Mouse (Mus musculus) midbrain, embryonic 14.5 days (tissue): ENCODE measurements at regions not wholly inside any gene's neighbourhood (a gene's known extent, or its start where the extent isn't known, plus 50 kb on each side); places are given as distances from the start of the nearest gene placed in this dataset.
"Not testable (repeated sequence)": the region's sequence is repeated elsewhere in the genome, so short reads cannot be mapped to it uniquely, and the experiment has no call there.

Source experiments
- ATAC-seq: fragments of 200-750 bp; cut with Nextera tagmentation; 2 replicates; pipeline ENCODE4 v1.8.0; 2017; ENCODE audit warnings: moderate number of reproducible peaks, moderate library complexity; ENCODE audit not compliant: low FRiP score, low TSS enrichment
- DNase-seq: peaks from one replicate; pipeline ENCODE4 v3.0.0-alpha.2; 2015
- H3K27ac ChIP-seq: fragments of 300-500 bp; sonication (generic); replicated peaks from 2 replicates; pipeline ENCODE4 v1.5.1; 2014; ENCODE audit warnings: mild to moderate bottlenecking, low read depth, low read length, moderate library complexity
- H3K27me3 ChIP-seq: fragments of 300-500 bp; sonication (generic); 2 replicates; pipeline ENCODE4 v1.6.1; 2014; ENCODE audit warnings: low read length, control low read depth, mixed read lengths; ENCODE audit not compliant: control insufficient read depth, insufficient read depth
- H3K36me3 ChIP-seq: fragments of 300-500 bp; sonication (generic); 2 replicates; pipeline ENCODE4 v1.6.1; 2014; ENCODE audit warnings: low read length, control low read depth; ENCODE audit not compliant: control insufficient read depth, insufficient read depth
- H3K4me1 ChIP-seq: fragments of 300-500 bp; sonication (generic); 2 replicates; pipeline ENCODE4 v1.6.1; 2014; ENCODE audit warnings: mild to moderate bottlenecking, antibody characterized with exemption, low read length, control low read depth; ENCODE audit not compliant: control insufficient read depth, insufficient read depth
- H3K4me2 ChIP-seq: fragments of 300-500 bp; sonication (generic); 2 replicates; pipeline ENCODE4 v1.6.1; 2014; ENCODE audit warnings: mild to moderate bottlenecking, low read length, moderate library complexity
- H3K4me3 ChIP-seq: fragments of 300-500 bp; sonication (generic); replicated peaks from 2 replicates; pipeline ENCODE4 v1.5.1; 2014; ENCODE audit warnings: low read depth, low read length
- H3K9ac ChIP-seq: fragments of 300-500 bp; sonication (generic); replicated peaks from 2 replicates; pipeline ENCODE4 v1.6.1; 2014; ENCODE audit warnings: mild to moderate bottlenecking, low read length, moderate library complexity
- H3K9me3 ChIP-seq: fragments of 300-500 bp; sonication (generic); 2 replicates; pipeline ENCODE4 v1.6.1; 2016; ENCODE audit warnings: low read length, control low read depth, mixed read lengths; ENCODE audit not compliant: control insufficient read depth
- WGBS: fragments of 180-500 bp; shearing (Covaris S2); extraction: QIAGEN DNeasy Blood & Tissue Kit; methylation state at CpG from one replicate; pipeline ENCODE4 v1.1.7; 2014; 5-methylcytosine and 5-hydroxymethylcytosine counted together

DNA sequence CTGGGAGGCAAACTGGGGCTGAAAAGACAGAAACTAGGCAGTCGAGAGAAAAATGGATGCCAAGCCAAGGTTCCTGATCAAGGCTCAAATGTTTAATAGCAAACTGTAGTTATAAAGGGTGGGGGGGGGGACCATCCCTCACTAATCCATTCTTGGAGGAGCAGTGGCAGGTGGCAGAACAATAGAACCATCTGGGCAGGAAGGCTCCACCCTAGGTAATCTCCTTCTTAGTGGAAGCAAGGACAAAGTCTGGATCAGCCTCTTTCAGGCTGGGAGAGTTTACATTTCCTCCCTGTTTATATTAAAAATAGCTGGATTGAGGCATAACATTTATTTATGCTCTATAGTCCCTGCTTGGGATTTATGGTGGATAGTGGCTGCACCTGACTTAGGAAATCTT is 180.8 kb downstream of the Cdh9 start:
- Histone ChIP-seq H3K9ac (no peak overlapping the region), H3K36me3 (no peaks in the 10 kb centered on the region), H3K4me2 (no peak overlapping the region), H3K9me3 (0 out of 2 replicates have a peak, but pooled peaks cover 3% of the 10 kb centered on the region), H3K4me3 (no peak overlapping the region), H3K4me1 (no peaks in the 10 kb centered on the region), H3K27ac (no peak overlapping the region), H3K27me3 (no peaks in the 10 kb centered on the region)
- WGBS, result 58% methylated on average over 1 of the region's 1 CpGs
- DNase-seq (no peak), ATAC-seq (no peak)

DNA sequence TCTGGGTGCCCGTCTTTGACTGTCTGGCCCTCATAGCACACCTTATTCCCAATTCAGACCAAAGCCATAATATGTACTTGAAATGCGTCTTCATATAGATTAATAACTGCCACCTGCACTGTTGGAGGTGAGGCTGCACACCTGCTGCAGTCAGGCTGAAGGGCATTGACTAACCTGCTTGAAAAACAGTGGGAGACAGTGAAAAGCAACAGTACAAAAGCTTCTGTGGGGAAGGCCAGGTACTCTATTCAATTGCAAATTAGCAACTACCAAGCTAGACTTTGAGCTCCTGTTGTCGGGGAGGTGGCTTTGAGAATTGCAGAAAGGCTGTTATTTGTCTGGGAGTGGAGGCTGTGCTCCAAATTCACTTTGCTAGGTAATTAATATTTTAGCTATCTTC is 181.4 kb downstream of the Cdh9 start:
- 74% methylated on average over 3 of the region's 3 CpGs for WGBS
- not testable (repeated sequence) for H3K4me3 ChIP-seq, ATAC-seq

DNA sequence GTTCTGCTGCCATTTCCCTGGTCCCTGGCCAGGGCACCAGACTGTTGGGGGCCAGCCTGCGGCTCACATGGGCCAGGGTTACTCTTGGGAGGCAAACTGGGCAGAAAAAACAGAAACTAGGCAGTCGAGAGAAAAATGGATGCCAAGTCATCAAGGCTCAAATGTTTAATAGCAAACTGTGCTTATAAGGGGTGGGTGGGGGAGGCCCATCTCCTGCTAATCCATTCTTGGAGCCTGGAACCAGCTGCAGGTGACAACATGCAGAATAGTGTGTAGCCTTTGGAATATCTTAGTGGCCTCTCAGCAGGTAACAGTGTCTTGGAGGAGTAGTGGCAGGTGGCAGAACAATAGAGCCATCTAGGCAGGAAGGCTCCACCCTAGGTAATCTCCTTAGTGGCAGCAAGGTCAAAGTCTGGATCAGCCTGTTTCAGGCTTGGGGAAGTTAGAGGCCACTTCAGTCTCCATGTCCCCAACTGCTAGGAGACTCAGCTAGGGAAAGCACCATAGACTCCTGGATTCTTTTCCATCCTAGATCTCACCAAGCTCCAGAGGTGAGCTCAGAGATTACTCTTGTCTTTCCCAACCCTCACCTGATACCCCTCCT is 186.5 kb downstream of the Cdh9 start:
- no peak overlapping the region for H3K4me3 ChIP-seq
- H3K27ac ChIP-seq, result no peak overlapping the region

More for the DNA sequence above, 181.4 kb downstream of the Cdh9 start:
- H3K27me3 ChIP-seq, H3K4me2 ChIP-seq, H3K4me1 ChIP-seq, H3K27ac ChIP-seq, H3K9me3 ChIP-seq, H3K9ac ChIP-seq, H3K36me3 ChIP-seq, DNase-seq: not testable (repeated sequence)

DNA sequence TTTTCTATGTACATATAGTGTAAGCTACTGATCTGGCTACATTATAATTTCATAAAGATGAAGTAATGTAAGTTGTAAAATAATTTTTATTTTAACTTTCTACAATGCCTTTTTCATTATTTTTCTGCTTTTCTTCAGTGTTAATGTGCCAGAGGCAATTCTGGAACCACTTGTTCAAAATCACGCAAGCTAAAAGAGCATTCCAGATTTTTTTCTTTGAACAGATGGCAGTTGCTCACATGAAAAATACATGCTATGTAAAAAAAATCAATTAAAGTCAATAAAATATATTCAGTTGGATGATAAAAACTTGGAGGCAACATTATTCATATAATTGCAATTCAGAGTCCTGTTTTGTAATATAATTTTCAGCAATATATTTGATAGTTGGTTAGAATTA is 194.7 kb downstream of the Cdh9 start:
- Histone ChIP-seq H3K27ac (no peak overlapping the region), H3K4me1 (no peaks in the 10 kb centered on the region), H3K4me3 (no peak overlapping the region), H3K9ac (no peak overlapping the region), H3K27me3 (no peaks in the 10 kb centered on the region), H3K9me3 (no peaks in the 10 kb centered on the region), H3K36me3 (no peaks in the 10 kb centered on the region), H3K4me2 (no peak overlapping the region)
- WGBS, result 76% methylated on average over 1 of the region's 1 CpGs
- ATAC-seq (no peak), DNase-seq (no peak)

More for the DNA sequence above, 186.5 kb downstream of the Cdh9 start:
- Histone ChIP-seq H3K36me3 (no peaks in the 10 kb centered on the region), H3K4me1 (no peaks in the 10 kb centered on the region), H3K4me2 (no peak overlapping the region), H3K9ac (no peak overlapping the region), H3K9me3 (0 out of 2 replicates have a peak, but pooled peaks cover 3% of the 10 kb centered on the region), H3K27me3 (no peaks in the 10 kb centered on the region)
- ATAC-seq, result no peak
- WGBS, result 56% methylated on average over 2 of the region's 2 CpGs
- DNase-seq, result no peak

DNA sequence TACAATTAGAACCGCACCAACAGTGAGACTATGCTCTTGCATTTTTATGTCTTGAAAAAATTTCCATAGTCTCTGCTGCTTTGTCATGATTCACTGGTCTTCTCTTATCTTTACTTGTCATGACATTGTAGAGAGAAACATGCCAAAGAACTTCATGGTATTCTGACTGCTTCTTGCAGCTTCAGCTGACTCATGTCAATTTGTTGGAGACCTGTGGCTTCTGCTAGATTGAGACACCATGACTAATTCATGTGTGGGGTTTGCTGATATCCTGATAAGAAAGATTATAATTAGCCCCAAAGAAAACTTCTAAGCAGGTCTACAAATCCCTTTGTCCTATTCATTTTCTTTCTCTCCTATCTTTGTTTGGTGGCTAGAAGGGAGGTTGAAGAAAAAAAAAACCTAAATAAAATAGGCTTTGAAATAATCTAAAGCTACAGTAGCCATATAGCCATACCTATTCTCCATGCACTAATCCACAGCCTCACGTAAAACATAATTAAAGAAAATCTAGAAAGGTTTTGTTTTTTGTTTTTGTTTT is 204.7 kb downstream of the Cdh9 start:
- H3K4me2 ChIP-seq, result no peak overlapping the region
- H3K4me1 ChIP-seq, result no peaks in the 10 kb centered on the region
- H3K9me3 ChIP-seq, result no peaks in the 10 kb centered on the region
- no peak for ATAC-seq
- H3K9ac ChIP-seq, result no peak overlapping the region
- H3K27ac ChIP-seq, result no peak overlapping the region
- H3K27me3 ChIP-seq, result no peaks in the 10 kb centered on the region
- DNase-seq, result no peak
- no peaks in the 10 kb centered on the region for H3K36me3 ChIP-seq
- WGBS, result 85% methylated on average over 2 of the region's 2 CpGs
- H3K4me3 ChIP-seq, result no peak overlapping the region

DNA sequence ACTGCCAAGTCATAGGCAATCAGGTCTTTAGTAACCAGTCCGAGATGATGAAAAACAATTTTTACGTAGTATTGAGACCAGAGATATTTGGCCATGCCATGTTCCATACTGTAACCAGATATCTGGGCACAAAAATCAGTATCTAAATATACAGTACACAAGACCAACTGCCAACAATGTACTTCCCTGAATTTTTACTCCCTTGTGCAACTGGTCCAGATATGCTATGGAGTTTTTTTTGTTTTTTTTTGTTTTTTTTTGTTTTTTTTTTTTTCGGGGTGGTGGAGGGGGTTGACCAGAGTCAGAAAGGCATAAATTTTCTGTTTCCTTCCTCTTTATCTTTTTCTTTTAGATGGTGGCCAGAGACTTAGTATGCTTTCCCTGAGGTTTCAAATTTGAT is 205.9 kb downstream of the Cdh9 start:
- no peaks in the 10 kb centered on the region for H3K36me3 ChIP-seq
- no peak overlapping the region for H3K4me3 ChIP-seq
- no peak overlapping the region for H3K4me2 ChIP-seq
- no peak overlapping the region for H3K9ac ChIP-seq
- 95% methylated on average over 3 of the region's 3 CpGs for WGBS
- no peaks in the 10 kb centered on the region for H3K27me3 ChIP-seq
- DNase-seq, result no peak
- ATAC-seq, result no peak
- H3K9me3 ChIP-seq, result no peaks in the 10 kb centered on the region
- no peaks in the 10 kb centered on the region for H3K4me1 ChIP-seq
- H3K27ac ChIP-seq, result no peak overlapping the region

DNA sequence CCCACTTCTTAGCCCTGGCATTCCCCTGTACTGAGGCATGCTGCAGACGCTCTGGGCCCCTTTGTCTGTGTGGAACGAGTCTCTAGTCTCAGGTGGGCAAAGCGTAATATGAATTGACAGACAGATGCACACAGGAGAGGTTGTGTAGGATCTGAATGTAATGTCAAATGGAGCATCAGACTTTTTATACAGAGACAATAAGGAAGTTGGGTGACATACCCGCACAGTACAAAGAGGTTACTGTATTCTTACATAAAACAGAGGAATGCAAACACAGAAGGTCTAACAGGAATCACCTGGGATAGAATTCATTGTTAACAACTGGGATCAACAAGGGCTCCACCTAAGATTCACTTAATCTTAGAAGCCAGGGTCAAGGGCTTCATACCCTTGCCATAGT is 247.3 kb downstream of the Cdh9 start:
- H3K27ac ChIP-seq, H3K27me3 ChIP-seq, H3K9me3 ChIP-seq, H3K36me3 ChIP-seq, ATAC-seq, H3K4me2 ChIP-seq, DNase-seq, H3K9ac ChIP-seq, H3K4me3 ChIP-seq, H3K4me1 ChIP-seq: not testable (repeated sequence)
- WGBS, result 87% methylated on average over 4 of the region's 4 CpGs

DNA sequence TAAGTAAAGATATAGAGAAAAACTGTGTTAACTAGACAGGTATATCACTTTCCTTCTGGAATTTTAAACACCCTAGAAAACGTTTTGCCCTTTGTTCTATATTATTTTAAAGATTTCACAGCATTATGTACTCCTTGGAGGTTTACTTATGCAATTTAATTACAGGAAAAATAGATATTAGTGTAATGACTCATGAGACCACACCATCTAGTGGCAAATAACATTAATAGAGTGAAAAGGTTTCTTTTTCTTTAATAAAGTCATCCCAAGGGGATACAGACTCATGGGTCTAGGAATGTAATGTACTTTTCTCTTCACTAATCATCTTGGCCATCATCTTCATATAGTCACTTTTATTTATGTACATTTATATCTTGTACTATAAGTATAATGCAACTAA is 262.3 kb downstream of the Cdh9 start:
- WGBS, result 11% methylated on average over 1 of the region's 1 CpGs
- Histone ChIP-seq H3K27ac (no peak overlapping the region), H3K9me3 (no peaks in the 10 kb centered on the region), H3K4me2 (no peak overlapping the region), H3K9ac (no peak overlapping the region), H3K27me3 (no peaks in the 10 kb centered on the region), H3K4me3 (no peak overlapping the region), H3K36me3 (no peaks in the 10 kb centered on the region), H3K4me1 (no peaks in the 10 kb centered on the region)
- ATAC-seq (no peak), DNase-seq (no peak)

DNA sequence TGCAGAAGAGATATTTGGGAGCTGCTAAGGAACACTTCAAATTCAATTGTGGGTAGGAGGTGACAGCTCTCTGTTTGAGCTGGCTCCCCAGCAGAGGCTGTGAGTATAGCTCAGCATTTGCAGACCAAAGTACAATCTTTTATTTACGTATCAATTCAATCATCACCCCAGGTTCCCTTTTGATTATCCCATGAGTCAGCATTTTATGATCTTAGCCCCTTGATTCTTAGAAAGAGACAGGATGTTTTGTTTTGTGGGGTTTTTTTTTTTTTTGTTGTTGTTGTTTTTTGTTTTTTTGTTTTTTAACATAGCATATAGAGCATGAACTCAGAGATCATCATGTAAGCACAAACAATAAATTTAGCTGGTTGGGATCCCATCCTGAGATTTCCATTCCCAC is 267.1 kb downstream of the Cdh9 start:
- no peak overlapping the region for H3K27ac ChIP-seq
- H3K4me1 ChIP-seq, result no peaks in the 10 kb centered on the region
- no peaks in the 10 kb centered on the region for H3K36me3 ChIP-seq
- no peak overlapping the region for H3K4me2 ChIP-seq
- H3K27me3 ChIP-seq, result no peaks in the 10 kb centered on the region
- no peak for DNase-seq
- ATAC-seq, result no peak
- 64% methylated on average over 1 of the region's 1 CpGs for WGBS
- H3K9me3 ChIP-seq, result no peaks in the 10 kb centered on the region
- no peak overlapping the region for H3K9ac ChIP-seq
- no peak overlapping the region for H3K4me3 ChIP-seq
